Mouse (Mus musculus) CH12.LX (cell line): ENCODE data around the gene Dpp4. TPM values are rescaled to one million over a fixed set of nuclear protein-coding genes. Genes with fewer than 3 reads are reported as not detected.

Experiments used
- DNase-seq: peaks from one replicate; pipeline ENCODE4 v3.0.0-alpha.2; 2013; ENCODE audit errors: extremely low read depth
- H3K27ac ChIP-seq: 2 replicates; pipeline ENCODE4 v1.5.1; 2012; ENCODE audit warnings: low read depth, mild to moderate bottlenecking, control low read depth, moderate library complexity; ENCODE audit not compliant: insufficient read depth
- H3K27me3 ChIP-seq: replicated peaks from 2 replicates; pipeline ENCODE3; 2012; ENCODE audit warnings: inconsistent platforms
- H3K36me3 ChIP-seq, 2 experiments: replicated peaks in 1 of 2; 2 replicates each; pipeline versions ENCODE3 to v1.6.1; 2012; ENCODE audit warnings: inconsistent platforms in 1 of 2, low read length in 1 of 2, mild to moderate bottlenecking in 1 of 2, mixed read lengths in 1 of 2, moderate library complexity in 1 of 2; ENCODE audit not compliant: control insufficient read depth in 1 of 2, insufficient read depth in 1 of 2
- H3K4me1 ChIP-seq, 2 experiments: 2 replicates each; pipeline ENCODE4 v1.6.1; 2012; ENCODE audit warnings: inconsistent platforms in 1 of 2, moderate library complexity in 1 of 2; ENCODE audit not compliant: insufficient read depth in 2 of 2, control insufficient read depth in 1 of 2
- H3K4me2 ChIP-seq: 2 replicates; pipeline ENCODE4 v1.6.1; 2012; ENCODE audit warnings: low read depth, mild to moderate bottlenecking, control low read depth; ENCODE audit not compliant: poor library complexity, insufficient read depth, severe bottlenecking
- H3K4me3 ChIP-seq, 3 experiments: fragments of 150-350 bp in 1 of 3; sonication (generic) in 1 of 3; replicated peaks in 1 of 3; 2 replicates each; pipeline versions ENCODE3 to v1.5.1; 2011 to 2012; ENCODE audit warnings: low read depth in 2 of 3, low read length in 2 of 3, mild to moderate bottlenecking in 2 of 3, moderate library complexity in 2 of 3, control low read depth in 1 of 3, improper control_type of control experiment in 1 of 3, inconsistent platforms in 1 of 3, mixed read lengths in 1 of 3; ENCODE audit not compliant: poor library complexity in 1 of 3
- H3K79me2 ChIP-seq: replicated peaks from 2 replicates; pipeline ENCODE4 v1.6.1; 2012; ENCODE audit warnings: mild to moderate bottlenecking, moderate library complexity; ENCODE audit not compliant: control insufficient read depth, poor library complexity, insufficient read depth, severe bottlenecking; ENCODE audit errors: extremely low read depth
- H3K9ac ChIP-seq: 2 replicates; pipeline ENCODE4 v1.6.1; 2012; ENCODE audit warnings: low read depth, mild to moderate bottlenecking, control low read depth, moderate library complexity; ENCODE audit not compliant: insufficient read depth
- H3K9me3 ChIP-seq: replicated peaks from 2 replicates; pipeline ENCODE3; 2012; ENCODE audit warnings: low read length, inconsistent platforms, mixed read lengths
- BHLHE40 ChIP-seq: IDR thresholded peaks from 2 replicates; pipeline ENCODE4 v1.6.1; 2011; ENCODE audit warnings: mild to moderate bottlenecking, low read depth, low read length, improper control_type of control experiment
- CHD2 ChIP-seq: IDR thresholded peaks from 2 replicates; pipeline ENCODE4 v1.6.1; 2011; ENCODE audit warnings: low read length, improper control_type of control experiment
- E2F4 ChIP-seq: IDR thresholded peaks from 2 replicates; pipeline ENCODE4 v1.6.1; 2011; ENCODE audit warnings: low read depth, low read length, improper control_type of control experiment; ENCODE audit not compliant: insufficient replicate concordance
- ELF1 ChIP-seq: IDR thresholded peaks from 2 replicates; pipeline ENCODE4 v1.6.1; 2014; ENCODE audit warnings: low read depth, mild to moderate bottlenecking, inconsistent platforms, low read length, improper control_type of control experiment
- EP300 ChIP-seq: IDR thresholded peaks from 2 replicates; pipeline ENCODE4 v1.6.1; 2011; ENCODE audit warnings: low read length, improper control_type of control experiment
- ETS1 ChIP-seq: conservative IDR thresholded peaks from 2 replicates; pipeline ENCODE4 v1.6.1; 2012; ENCODE audit warnings: low read depth, mild to moderate bottlenecking, inconsistent platforms, low read length, improper control_type of control experiment, moderate library complexity
- GABPA ChIP-seq: IDR thresholded peaks from 2 replicates; pipeline ENCODE4 v1.6.1; 2012; ENCODE audit warnings: low read depth, low read length, improper control_type of control experiment, inconsistent platforms; ENCODE audit not compliant: insufficient replicate concordance
- IRF4 ChIP-seq: IDR thresholded peaks from 2 replicates; pipeline ENCODE4 v1.6.1; 2014; ENCODE audit warnings: low read depth, mild to moderate bottlenecking, inconsistent platforms, low read length, improper control_type of control experiment
- JUN ChIP-seq: IDR thresholded peaks from 2 replicates; pipeline ENCODE4 v1.6.1; 2011; ENCODE audit warnings: low read depth, mild to moderate bottlenecking, low read length, improper control_type of control experiment, moderate library complexity; ENCODE audit not compliant: insufficient read depth
- MAFK ChIP-seq: IDR thresholded peaks from 2 replicates; pipeline ENCODE4 v1.6.1; 2011; ENCODE audit warnings: low read length, improper control_type of control experiment; ENCODE audit not compliant: insufficient replicate concordance
- MAX ChIP-seq: IDR thresholded peaks from 2 replicates; pipeline ENCODE4 v1.6.1; 2011; ENCODE audit warnings: low read length, improper control_type of control experiment
- MXI1 ChIP-seq: IDR thresholded peaks from 2 replicates; pipeline ENCODE4 v1.6.1; 2011; ENCODE audit warnings: mild to moderate bottlenecking, low read depth, low read length, improper control_type of control experiment
- MYC ChIP-seq: IDR thresholded peaks from 2 replicates; pipeline ENCODE4 v1.6.1; 2011; ENCODE audit warnings: low read depth, mild to moderate bottlenecking, improper control_type of control experiment, low read length
- NELFE ChIP-seq: IDR thresholded peaks from 2 replicates; pipeline ENCODE4 v1.6.1; 2011; ENCODE audit warnings: low read depth, low read length, improper control_type of control experiment
- NRF1 ChIP-seq: IDR thresholded peaks from 2 replicates; pipeline ENCODE4 v1.6.1; 2014; ENCODE audit warnings: low read depth, mild to moderate bottlenecking, inconsistent platforms, low read length, improper control_type of control experiment, moderate library complexity
- PAX5 ChIP-seq: IDR thresholded peaks from 2 replicates; pipeline ENCODE4 v1.6.1; 2012; ENCODE audit warnings: low read length, inconsistent platforms, mixed read lengths
- RAD21 ChIP-seq: IDR thresholded peaks from 2 replicates; pipeline ENCODE4 v1.6.1; 2011; ENCODE audit warnings: low read depth, mild to moderate bottlenecking, low read length, improper control_type of control experiment, moderate library complexity
- RCOR1 ChIP-seq: conservative IDR thresholded peaks from 2 replicates; pipeline ENCODE4 v1.6.1; 2012; ENCODE audit warnings: low read depth, mild to moderate bottlenecking, inconsistent platforms, low read length, improper control_type of control experiment
- SMC3 ChIP-seq: IDR thresholded peaks from 2 replicates; pipeline ENCODE4 v1.6.1; 2011; ENCODE audit warnings: low read depth, low read length, improper control_type of control experiment
- TCF12 ChIP-seq: IDR thresholded peaks from 2 replicates; pipeline ENCODE4 v1.6.1; 2014; ENCODE audit warnings: low read depth, mild to moderate bottlenecking, inconsistent platforms, low read length, improper control_type of control experiment
- USF2 ChIP-seq: conservative IDR thresholded peaks from 2 replicates; pipeline ENCODE4 v1.6.1; 2011; ENCODE audit warnings: low read depth, low read length, improper control_type of control experiment
- ZKSCAN1 ChIP-seq: IDR thresholded peaks from 2 replicates; pipeline ENCODE4 v1.6.1; 2012; ENCODE audit warnings: low read depth, inconsistent platforms, low read length, improper control_type of control experiment, borderline replicate concordance
- ZNF384 ChIP-seq: IDR thresholded peaks from 2 replicates; pipeline ENCODE4 v1.6.1; 2012; ENCODE audit warnings: low read depth, low read length, improper control_type of control experiment, inconsistent platforms
- dilution Hi-C: fragments of 300-500 bp; cut with MboI; formaldehyde crosslinking; loops from 2 replicates; pipeline ENCODE4 v1.14.3; 2020; ENCODE audit warnings: low sequenced_read_pairs; ENCODE audit not compliant: extremely low pct_unique_long_range_greater_than_20kb, extremely low pct_ligation_motif_present
- in situ Hi-C: fragments of 300-500 bp; cut with MboI; formaldehyde crosslinking; loops from 3 replicates; pipeline ENCODE4 v1.14.3; 2019; ENCODE audit warnings: low sequenced_read_pairs, low pct_ligation_motif_present, low pct_unique_long_range_greater_than_20kb, mixed read lengths
- polyA plus RNA-seq: library from polyadenylated mRNA; unstranded; fragments of >175 nt; gene quantifications from 2 replicates; pipeline ENCODE4 v1.2.1, GENCODE M21; 2012; ENCODE audit warnings: low read depth; ENCODE audit not compliant: insufficient read length
- total RNA-seq, 2 experiments: library from RNA; depleted of rRNA; stranded (reverse); fragments of 300-350 nt in 1 of 2; fragments of >200 nt in 1 of 2; gene quantifications; 2 replicates each; pipeline ENCODE4 v1.2.3; 2012 to 2014

The Dpp4 gene
- total and polyA plus RNA-seq, 3 experiments: 0.04 to 3.6 (median 0.29) TPM

DNA sequence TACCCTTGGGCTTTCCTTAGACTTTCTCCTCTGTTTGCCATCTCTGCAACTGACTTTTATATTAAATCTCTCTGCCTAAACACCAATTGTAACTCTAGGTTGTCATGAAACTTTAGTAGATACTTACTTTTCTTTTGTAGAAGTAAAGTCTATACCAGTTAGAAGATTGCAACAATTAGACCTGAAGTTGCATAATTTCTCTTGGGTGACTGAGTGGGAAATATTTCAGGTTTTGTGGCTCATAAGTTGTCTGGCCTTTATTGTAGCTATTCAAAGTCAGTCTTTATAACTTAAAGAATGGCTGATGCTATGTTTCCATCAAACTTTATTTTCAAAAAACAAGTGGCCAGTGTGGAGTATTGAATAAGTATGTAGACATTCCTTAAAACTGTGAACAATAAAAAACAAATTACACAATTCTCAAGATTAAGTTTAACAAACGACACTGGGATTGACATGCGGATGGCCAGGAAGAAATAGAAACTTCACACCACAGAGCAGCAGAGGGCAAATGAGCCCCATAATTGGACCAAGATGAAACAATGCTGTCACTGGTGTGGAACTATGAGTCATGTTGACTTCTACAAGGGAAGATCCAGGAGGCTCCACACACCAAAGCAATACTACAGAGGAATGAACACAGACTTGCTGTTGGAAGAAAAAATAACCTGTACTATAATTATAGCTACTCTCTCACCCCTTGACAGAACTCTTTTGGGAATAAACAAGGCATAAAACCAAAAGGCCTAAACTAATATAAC is 13.7 kb downstream of the Dpp4 start:
- Histone ChIP-seq H3K9me3 (no peaks in the 10 kb centered on the region), H3K4me3 (no peak overlapping the region), H3K4me1 (peaks cover 2 to 16% of the 10 kb centered on the region in 2 experiments; a peak in 3 of 4 replicates), H3K9ac (no peak overlapping the region), H3K79me2 (no peaks in the 10 kb centered on the region), H3K36me3 (no peaks in the 10 kb centered on the region), H3K4me2 (no peak overlapping the region), H3K27me3 (no peaks in the 10 kb centered on the region), H3K27ac (no peak overlapping the region)
- TF ChIP-seq MAFK (no peak), IRF4 (no peak), MXI1 (no peak), EP300 (no peak), MYC (no peak), NRF1 (no peak), NELFE (no peak), JUN (no peak), GABPA (no peak), SMC3 (no peak), ZKSCAN1 (no peak), RAD21 (no peak), BHLHE40 (no peak), ZNF384 (no peak), USF2 (no peak), ELF1 (no peak), PAX5 (no peak), RCOR1 (no peak), CHD2 (no peak), E2F4 (no peak)
- dilution Hi-C loops: no loop called here
- in situ Hi-C loops: no loop called here
- no peak for DNase-seq

DNA sequence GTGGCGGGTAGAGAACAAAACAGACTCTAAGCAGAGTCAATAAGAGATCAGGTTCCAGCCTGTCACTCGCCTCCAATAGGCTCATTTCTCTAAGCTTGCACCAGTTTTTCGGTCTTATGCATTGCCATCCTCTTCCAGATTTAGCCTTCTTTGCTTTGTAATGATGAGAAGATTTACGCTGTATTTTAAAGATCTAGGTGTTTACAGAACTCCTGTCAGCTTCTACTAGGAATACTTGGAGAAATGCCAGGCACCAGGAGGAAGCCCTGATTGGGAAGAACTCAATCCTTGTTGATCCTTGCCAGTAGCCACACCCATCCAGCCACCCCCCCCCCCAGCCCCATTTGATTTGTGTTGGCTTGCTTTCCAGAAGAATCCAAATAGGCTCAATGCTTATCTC is 14.4 kb downstream of the Dpp4 start:
- Histone ChIP-seq H3K27me3 (no peaks in the 10 kb centered on the region), H3K79me2 (no peaks in the 10 kb centered on the region), H3K9me3 (no peaks in the 10 kb centered on the region), H3K36me3 (no peaks in the 10 kb centered on the region), H3K27ac (no peak overlapping the region), H3K4me3 (no peak overlapping the region), H3K4me2 (no peak overlapping the region), H3K9ac (no peak overlapping the region), H3K4me1 (peaks cover 2 to 16% of the 10 kb centered on the region in 2 experiments; a peak in 3 of 4 replicates)
- TF ChIP-seq SMC3 (no peak), ELF1 (no peak), ETS1 (no peak), NRF1 (no peak), TCF12 (no peak), IRF4 (no peak), ZNF384 (no peak), MAX (no peak)
- in situ Hi-C loops: no loop called here
- dilution Hi-C loops: no loop called here
- DNase-seq: no peak
